Mouse (Mus musculus): ENCODE measurements around the gene Cbfa2t2. TPM values are rescaled to one million over a fixed set of nuclear protein-coding genes. Genes with fewer than 3 reads are reported as not detected.

Cbfa2t2 gene
- total and polyA plus RNA-seq, 3 experiments: 7.8 to 17.3 (median 15.6) TPM

GRCm38 (mm10) chr2:154407643-154408445 lies 28.4 kb upstream of the Cbfa2t2 start, which contains the start of gene Snta1:
TSS of gene Snta1 (minus strand) at chr2:154408099.
- Histone ChIP-seq H3K4me1 (ENCODE audit: control insufficient read depth, insufficient read depth, low read length) (peaks cover 10% of the 10 kb centered on the region), H3K27ac (peak within 1 kb of the TSS; percentile 88), H3K4me3 (peak within 1 kb of the TSS; percentile 64), H3K36me3 (ENCODE audit: control insufficient read depth, insufficient read depth, low read length) (peaks cover 7% of the 10 kb centered on the region; the same call in 1 of the 2 replicates), H3K27me3 (ENCODE audit: control insufficient read depth, insufficient read depth, low read length) (no peaks in the 10 kb centered on the region), H3K9ac (ENCODE audit: low read depth, low read length) (peak within 1 kb of the TSS; percentile 95), H3K79me2 (replicated peaks; ENCODE audit: control insufficient read depth, insufficient read depth, low read length) (no peaks in the 10 kb centered on the region)
- DNase-seq: peak; percentile 92
- intact Hi-C loops (cut with DNase I): loop anchor here (2.0 kb wide), 1 partner anchor 35 kb away; the partner anchor contains the start of gene Cdk5rap1
- 2% methylated on average over 81 of the region's 84 CpGs for WGBS
- TF ChIP-seq CTCF (IDR thresholded peaks at IDR 0.05): no peak
- 0 out of 2 replicates have a peak, but pooled peaks have one; percentile 31 for TF ChIP-seq EP300 (IDR thresholded peaks at IDR 0.05; ENCODE audit: insufficient read depth, low read depth, low read length)
- TF ChIP-seq POLR2A (IDR thresholded peaks at IDR 0.05; ENCODE audit: insufficient read depth, low read depth, low read length): peak; percentile 78

DNA sequence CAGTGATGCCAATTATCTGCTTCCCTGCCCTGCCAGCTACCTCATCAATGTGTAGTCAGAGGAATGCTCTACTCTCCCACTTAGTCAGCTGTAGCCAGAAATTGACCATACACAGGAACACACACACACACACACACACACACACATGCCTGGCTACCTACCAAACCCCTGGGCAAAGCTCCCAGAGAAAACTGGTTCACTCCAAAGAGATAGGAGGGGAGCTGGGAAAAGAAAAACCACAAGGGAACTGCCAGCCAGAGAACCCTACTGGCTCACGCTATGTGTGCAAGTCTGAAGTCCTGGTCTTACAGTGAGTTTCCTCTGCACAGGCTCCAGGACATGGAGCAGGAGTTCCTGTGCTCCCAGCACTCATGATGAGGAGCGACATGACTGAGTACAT lies 25.9 kb upstream of the Cbfa2t2 start:
- no peaks in the 10 kb centered on the region for H3K27me3 ChIP-seq (ENCODE audit: control insufficient read depth, insufficient read depth, low read length)
- no peaks in the 10 kb centered on the region for H3K36me3 ChIP-seq (ENCODE audit: control insufficient read depth, insufficient read depth, low read length)
- H3K4me1 ChIP-seq (ENCODE audit: control insufficient read depth, insufficient read depth, low read length): peaks cover 6% of the 10 kb centered on the region
- no peak overlapping the region for H3K4me3 ChIP-seq
- intact Hi-C loops (cut with DNase I): loop anchor here (2.0 kb wide), 1 partner anchor 532 kb away; no protein-coding TSS in a partner anchor
- 19% methylated on average over 2 of the region's 2 CpGs for WGBS
- peak; percentile 59 to 70 for DNase-seq
- no peak for TF ChIP-seq EP300 (IDR thresholded peaks at IDR 0.05; ENCODE audit: insufficient read depth, low read depth, low read length)
- peak; percentile 34 for TF ChIP-seq CTCF (IDR thresholded peaks at IDR 0.05)
- no peak for TF ChIP-seq POLR2A (IDR thresholded peaks at IDR 0.05; ENCODE audit: insufficient read depth, low read depth, low read length)
- H3K27ac ChIP-seq: no peak overlapping the region; the same call in 1 of the 2 replicates
- H3K9ac ChIP-seq (ENCODE audit: low read depth, low read length): no peak overlapping the region
- no peaks in the 10 kb centered on the region for H3K79me2 ChIP-seq (replicated peaks; ENCODE audit: control insufficient read depth, insufficient read depth, low read length)

- 67% methylated on average over 7 of the region's 7 CpGs for WGBS
- intact Hi-C loops (cut with DNase I): no loop called here
Measured at GRCm38 (mm10) chr2:154412018-154412666, 24.1 kb upstream of the Cbfa2t2 start.

DNA sequence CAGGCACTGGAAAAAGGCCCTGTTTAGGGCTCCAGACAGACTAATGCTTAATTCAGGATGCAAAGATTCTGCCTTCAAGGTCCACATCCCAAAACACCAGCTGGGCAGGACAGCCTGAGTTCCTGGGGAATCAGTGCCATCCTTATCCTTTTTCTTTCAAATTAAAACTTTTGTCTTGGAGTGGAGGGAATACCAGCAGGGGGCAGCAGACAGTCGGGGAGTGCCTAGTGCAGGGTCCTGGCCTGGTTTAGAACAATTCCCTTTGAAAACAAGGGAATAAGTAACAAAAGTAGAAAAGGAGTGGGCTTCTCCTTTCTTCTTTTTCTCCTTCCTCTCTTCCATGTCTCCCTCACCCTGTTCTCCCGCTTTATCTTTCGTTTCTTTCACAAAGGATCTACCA lies 19.2 kb upstream of the Cbfa2t2 start:
- no peaks in the 10 kb centered on the region for H3K27me3 ChIP-seq (ENCODE audit: control insufficient read depth, insufficient read depth, low read length)
- H3K27ac ChIP-seq: no peak overlapping the region
- H3K4me1 ChIP-seq (ENCODE audit: control insufficient read depth, insufficient read depth, low read length): no peaks in the 10 kb centered on the region
- WGBS: 14% methylated on average over 3 of the region's 3 CpGs
- H3K79me2 ChIP-seq (replicated peaks; ENCODE audit: control insufficient read depth, insufficient read depth, low read length): no peaks in the 10 kb centered on the region
- no peak for TF ChIP-seq POLR2A (IDR thresholded peaks at IDR 0.05; ENCODE audit: insufficient read depth, low read depth, low read length)
- 0 out of 2 replicates have a peak, but pooled peaks have one; percentile 58 for TF ChIP-seq EP300 (IDR thresholded peaks at IDR 0.05; ENCODE audit: insufficient read depth, low read depth, low read length)
- TF ChIP-seq CTCF (IDR thresholded peaks at IDR 0.05): peak; percentile 90
- DNase-seq: peak; percentile 55 to 81
- H3K9ac ChIP-seq (ENCODE audit: low read depth, low read length): no peak overlapping the region
- no peaks in the 10 kb centered on the region for H3K36me3 ChIP-seq (ENCODE audit: control insufficient read depth, insufficient read depth, low read length)
- no peak overlapping the region for H3K4me3 ChIP-seq
- intact Hi-C loops (cut with DNase I): loop anchor here (1.0 to 5.0 kb wide), 3 partner anchors 100 to 196 kb away; partner anchors contain the start of genes 4930519P11Rik and Zfp341

More at GRCm38 (mm10) chr2:154412018-154412666, 24.1 kb upstream of the Cbfa2t2 start:
- H3K4me3 ChIP-seq: no peak overlapping the region
- TF ChIP-seq EP300 (IDR thresholded peaks at IDR 0.05; ENCODE audit: insufficient read depth, low read depth, low read length) (no peak), CTCF (IDR thresholded peaks at IDR 0.05) (peak; percentile 79)
- no peak overlapping the region for H3K9ac ChIP-seq (ENCODE audit: low read depth, low read length)
- H3K27me3 ChIP-seq (ENCODE audit: control insufficient read depth, insufficient read depth, low read length): no peaks in the 10 kb centered on the region
- H3K27ac ChIP-seq: no peak overlapping the region
- no peak for DNase-seq
- H3K79me2 ChIP-seq (replicated peaks; ENCODE audit: control insufficient read depth, insufficient read depth, low read length): no peaks in the 10 kb centered on the region
- H3K36me3 ChIP-seq (ENCODE audit: control insufficient read depth, insufficient read depth, low read length): no peaks in the 10 kb centered on the region
- peaks cover 4% of the 10 kb centered on the region for H3K4me1 ChIP-seq (ENCODE audit: control insufficient read depth, insufficient read depth, low read length)

DNA sequence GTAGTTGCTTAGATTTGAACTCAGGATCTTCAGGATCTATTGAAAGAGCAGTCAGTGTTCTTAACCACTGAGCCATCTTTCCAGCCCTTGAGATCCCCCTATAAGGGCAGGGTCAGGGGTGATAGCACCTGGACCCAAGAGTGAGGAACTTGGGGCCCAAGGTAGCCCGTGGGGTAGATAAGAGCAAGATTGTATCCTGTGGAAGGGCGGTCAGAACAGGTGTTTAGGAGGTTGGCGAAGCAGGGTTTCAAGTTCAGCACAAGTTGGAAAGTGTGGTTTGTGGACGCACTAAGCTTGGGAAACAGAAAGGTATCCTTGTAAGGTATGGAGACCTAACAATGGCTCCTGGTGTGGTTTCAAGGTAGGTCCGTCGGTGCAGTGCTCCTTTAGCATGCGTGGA lies 18.3 kb upstream of the Cbfa2t2 start:
- no peak overlapping the region for H3K9ac ChIP-seq (ENCODE audit: low read depth, low read length)
- no peaks in the 10 kb centered on the region for H3K4me1 ChIP-seq (ENCODE audit: control insufficient read depth, insufficient read depth, low read length)
- intact Hi-C loops (cut with DNase I): loop anchor here (5.0 kb wide), 1 partner anchor 99 kb away; no protein-coding TSS in a partner anchor
- H3K27ac ChIP-seq: no peak overlapping the region
- no peak for DNase-seq
- TF ChIP-seq CTCF (IDR thresholded peaks at IDR 0.05): no peak
- no peak for TF ChIP-seq POLR2A (IDR thresholded peaks at IDR 0.05; ENCODE audit: insufficient read depth, low read depth, low read length)
- no peak for TF ChIP-seq EP300 (IDR thresholded peaks at IDR 0.05; ENCODE audit: insufficient read depth, low read depth, low read length)
- no peak overlapping the region for H3K4me3 ChIP-seq
- no peaks in the 10 kb centered on the region for H3K79me2 ChIP-seq (replicated peaks; ENCODE audit: control insufficient read depth, insufficient read depth, low read length)
- H3K27me3 ChIP-seq (ENCODE audit: control insufficient read depth, insufficient read depth, low read length): no peaks in the 10 kb centered on the region
- 93% methylated on average over 7 of the region's 7 CpGs for WGBS
- H3K36me3 ChIP-seq (ENCODE audit: control insufficient read depth, insufficient read depth, low read length): no peaks in the 10 kb centered on the region
